Mouse (Mus musculus) midbrain, embryonic 16.5 days (tissue): ENCODE measurements around the gene Psen2. TPM values are rescaled to one million over a fixed set of nuclear protein-coding genes. Genes with fewer than 3 reads are reported as not detected.

Source experiments
- ATAC-seq: fragments of 200-750 bp; cut with Nextera tagmentation; 2 replicates; pipeline ENCODE4 v1.8.0; 2017; ENCODE audit warnings: moderate TSS enrichment
- H3K27ac ChIP-seq: fragments of 300-500 bp; sonication (generic); 2 replicates; pipeline ENCODE4 v1.5.1; 2014; ENCODE audit warnings: mild to moderate bottlenecking, low read length, mixed read lengths
- H3K27me3 ChIP-seq: fragments of 300-500 bp; sonication (generic); 2 replicates; pipeline ENCODE4 v1.6.1; 2014; ENCODE audit warnings: low read depth, low read length, mixed read lengths; ENCODE audit not compliant: control insufficient read depth, insufficient read depth
- H3K36me3 ChIP-seq: fragments of 300-500 bp; sonication (generic); 2 replicates; pipeline ENCODE4 v1.6.1; 2014; ENCODE audit warnings: mild to moderate bottlenecking, low read length, moderate library complexity, mixed read lengths; ENCODE audit not compliant: control insufficient read depth, insufficient read depth
- H3K4me1 ChIP-seq: fragments of 300-500 bp; sonication (generic); 2 replicates; pipeline ENCODE4 v1.6.1; 2014; ENCODE audit warnings: mild to moderate bottlenecking, low read length, mixed read lengths; ENCODE audit not compliant: control insufficient read depth, insufficient read depth
- H3K4me2 ChIP-seq: fragments of 300-500 bp; sonication (generic); 2 replicates; pipeline ENCODE4 v1.6.1; 2014; ENCODE audit warnings: mild to moderate bottlenecking, low read length, mixed read lengths
- H3K4me3 ChIP-seq: fragments of 300-500 bp; sonication (generic); 2 replicates; pipeline ENCODE4 v1.5.1; 2014; ENCODE audit warnings: low read depth, mild to moderate bottlenecking, low read length, moderate library complexity, mixed read lengths
- H3K9ac ChIP-seq: fragments of 300-500 bp; sonication (generic); 2 replicates; pipeline ENCODE4 v1.6.1; 2014; ENCODE audit warnings: low read depth, low read length, mixed read lengths
- H3K9me3 ChIP-seq: fragments of 300-500 bp; sonication (generic); replicated peaks from 2 replicates; pipeline ENCODE4 v1.6.1; 2014; ENCODE audit warnings: mild to moderate bottlenecking, low read length, mixed read lengths; ENCODE audit not compliant: control insufficient read depth, poor library complexity, severe bottlenecking
- WGBS: fragments of 180-500 bp; shearing (Covaris S2); extraction: QIAGEN DNeasy Blood & Tissue Kit; methylation state at CpG from one replicate; pipeline ENCODE4 v1.1.7; 2014; 5-methylcytosine and 5-hydroxymethylcytosine counted together
- polyA plus RNA-seq: library from polyadenylated mRNA; unstranded; fragments of >200 nt; fragmentation: Nextera tagmentation; extraction: Ambion mirVana; gene quantifications from 2 replicates; pipeline ENCODE4 v1.2.1, GENCODE M21; 2015

Psen2 gene
- 15.0 and 20.2 TPM in 2 replicates for polyA plus RNA-seq

GRCm38 (mm10) chr1:180263364-180263997, at the start of gene Psen2:
Psen2 (minus strand) TSS chr1:180263438.
- Histone ChIP-seq H3K4me1 (no peaks in the 10 kb centered on the region), H3K4me3 (no peak within 1 kb of the TSS), H3K27ac (no peak within 1 kb of the TSS), H3K4me2 (no peak within 1 kb of the TSS), H3K27me3 (peaks cover 7% of the 10 kb centered on the region), H3K9ac (no peak within 1 kb of the TSS), H3K36me3 (no peaks in the 10 kb centered on the region), H3K9me3 (no peaks in the 10 kb centered on the region)
- ATAC-seq: no peak
- WGBS: 18% methylated on average over 7 of the region's 7 CpGs

- Histone ChIP-seq H3K4me2 (peak overlapping the region; percentile 15; the same call in 1 of the 2 replicates), H3K4me1 (peaks cover 17% of the 10 kb centered on the region), H3K4me3 (no peak overlapping the region), H3K27ac (peak overlapping the region; percentile 23), H3K27me3 (no peaks in the 10 kb centered on the region), H3K9ac (peak overlapping the region; percentile 58; the same call in 1 of the 2 replicates), H3K9me3 (no peaks in the 10 kb centered on the region), H3K36me3 (no peaks in the 10 kb centered on the region)
- ATAC-seq: peak; percentile 72
- WGBS: 24% methylated on average over 6 of the region's 6 CpGs
Observed at GRCm38 (mm10) chr1:180312792-180313311, 49.6 kb upstream of the Psen2 start.

- no peak overlapping the region for H3K4me2 ChIP-seq
- H3K27ac ChIP-seq: peak overlapping the region; percentile 23; the same call in 1 of the 2 replicates
Observed at GRCm38 (mm10) chr1:180312286-180312685, 49.0 kb upstream of the Psen2 start.

GRCm38 (mm10) chr1:180308897-180309296, 45.7 kb upstream of the Psen2 start:
- no peaks in the 10 kb centered on the region for H3K9me3 ChIP-seq
- no peaks in the 10 kb centered on the region for H3K27me3 ChIP-seq
- no peak for ATAC-seq
- H3K9ac ChIP-seq: no peak overlapping the region
- no peaks in the 10 kb centered on the region for H3K36me3 ChIP-seq
- WGBS: 78% methylated on average over 4 of the region's 4 CpGs
- no peak overlapping the region for H3K4me3 ChIP-seq
- H3K4me1 ChIP-seq: peaks cover 13% of the 10 kb centered on the region
- no peak overlapping the region for H3K4me2 ChIP-seq
- H3K27ac ChIP-seq: no peak overlapping the region

More at GRCm38 (mm10) chr1:180312286-180312685, 49.0 kb upstream of the Psen2 start:
- WGBS: 63% methylated on average over 6 of the region's 6 CpGs
- H3K4me1 ChIP-seq: peaks cover 17% of the 10 kb centered on the region
- H3K9me3 ChIP-seq: no peaks in the 10 kb centered on the region
- no peaks in the 10 kb centered on the region for H3K36me3 ChIP-seq
- H3K27me3 ChIP-seq: no peaks in the 10 kb centered on the region
- H3K9ac ChIP-seq: no peak overlapping the region
- H3K4me3 ChIP-seq: no peak overlapping the region
- no peak for ATAC-seq

GRCm38 (mm10) chr1:180307661-180308060, 44.4 kb upstream of the Psen2 start:
- no peaks in the 10 kb centered on the region for H3K27me3 ChIP-seq
- no peaks in the 10 kb centered on the region for H3K36me3 ChIP-seq
- H3K4me2 ChIP-seq: no peak overlapping the region
- no peak overlapping the region for H3K4me3 ChIP-seq
- H3K4me1 ChIP-seq: peaks cover under 1% of the 10 kb centered on the region; the same call in 1 of the 2 replicates
- 44% methylated on average over 2 of the region's 2 CpGs for WGBS
- no peak for ATAC-seq
- no peak overlapping the region for H3K27ac ChIP-seq
- H3K9ac ChIP-seq: no peak overlapping the region
- H3K9me3 ChIP-seq: no peaks in the 10 kb centered on the region

- no peak overlapping the region for H3K27ac ChIP-seq
- no peak for ATAC-seq
- H3K9ac ChIP-seq: no peak overlapping the region
- H3K4me3 ChIP-seq: no peak overlapping the region
- no peaks in the 10 kb centered on the region for H3K4me1 ChIP-seq
- no peaks in the 10 kb centered on the region for H3K36me3 ChIP-seq
- H3K4me2 ChIP-seq: no peak overlapping the region
- no peaks in the 10 kb centered on the region for H3K9me3 ChIP-seq
- H3K27me3 ChIP-seq: no peaks in the 10 kb centered on the region
- 78% methylated on average over 9 of the region's 9 CpGs for WGBS
Observed at GRCm38 (mm10) chr1:180306889-180307288, 43.7 kb upstream of the Psen2 start.

GRCm38 (mm10) chr1:180303600-180303999, 40.4 kb upstream of the Psen2 start:
- Histone ChIP-seq H3K4me2 (no peak overlapping the region), H3K27me3 (no peaks in the 10 kb centered on the region), H3K9me3 (no peaks in the 10 kb centered on the region), H3K36me3 (no peaks in the 10 kb centered on the region), H3K4me3 (no peak overlapping the region), H3K9ac (no peak overlapping the region), H3K27ac (no peak overlapping the region), H3K4me1 (no peaks in the 10 kb centered on the region)
- WGBS: 53% methylated on average over 5 of the region's 5 CpGs
- no peak for ATAC-seq

- Histone ChIP-seq H3K4me3 (no peak overlapping the region), H3K27ac (no peak overlapping the region), H3K27me3 (no peaks in the 10 kb centered on the region), H3K4me2 (no peak overlapping the region), H3K9me3 (no peaks in the 10 kb centered on the region), H3K9ac (no peak overlapping the region), H3K36me3 (no peaks in the 10 kb centered on the region), H3K4me1 (no peaks in the 10 kb centered on the region)
- 70% methylated on average over 12 of the region's 12 CpGs for WGBS
- no peak for ATAC-seq
Observed at GRCm38 (mm10) chr1:180302253-180303120, 39.2 kb upstream of the Psen2 start.

- H3K4me1 ChIP-seq: no peaks in the 10 kb centered on the region
- no peak for ATAC-seq
- no peaks in the 10 kb centered on the region for H3K9me3 ChIP-seq
- H3K27me3 ChIP-seq: no peaks in the 10 kb centered on the region
- H3K36me3 ChIP-seq: no peaks in the 10 kb centered on the region
- no peak overlapping the region for H3K4me2 ChIP-seq
- H3K27ac ChIP-seq: no peak overlapping the region
- H3K4me3 ChIP-seq: no peak overlapping the region
- H3K9ac ChIP-seq: no peak overlapping the region
- WGBS: 48% methylated on average over 4 of the region's 4 CpGs
Observed at GRCm38 (mm10) chr1:180300997-180301396, 37.8 kb upstream of the Psen2 start.
